Mouse (Mus musculus) ES-E14 (cell line): Measurements from ENCODE around the gene Spn.

ENCODE experiments used
- CHD2 ChIP-seq: IDR thresholded peaks from 2 replicates; pipeline ENCODE4 v1.6.1; 2014; ENCODE audit warnings: mild to moderate bottlenecking, low read depth, low read length, inconsistent platforms
- HCFC1 ChIP-seq: IDR thresholded peaks from 2 replicates; pipeline ENCODE4 v1.6.1; 2012; ENCODE audit warnings: low read length, inconsistent platforms, borderline replicate concordance; ENCODE audit not compliant: insufficient read depth
- MAFK ChIP-seq: IDR thresholded peaks from 2 replicates; pipeline ENCODE4 v1.6.1; 2014; ENCODE audit warnings: mild to moderate bottlenecking, low read depth, low read length, inconsistent platforms; ENCODE audit not compliant: insufficient read depth
- ZNF384 ChIP-seq: IDR thresholded peaks from 2 replicates; pipeline ENCODE4 v1.6.1; 2012; ENCODE audit warnings: low read depth, low read length, inconsistent platforms

DNA sequence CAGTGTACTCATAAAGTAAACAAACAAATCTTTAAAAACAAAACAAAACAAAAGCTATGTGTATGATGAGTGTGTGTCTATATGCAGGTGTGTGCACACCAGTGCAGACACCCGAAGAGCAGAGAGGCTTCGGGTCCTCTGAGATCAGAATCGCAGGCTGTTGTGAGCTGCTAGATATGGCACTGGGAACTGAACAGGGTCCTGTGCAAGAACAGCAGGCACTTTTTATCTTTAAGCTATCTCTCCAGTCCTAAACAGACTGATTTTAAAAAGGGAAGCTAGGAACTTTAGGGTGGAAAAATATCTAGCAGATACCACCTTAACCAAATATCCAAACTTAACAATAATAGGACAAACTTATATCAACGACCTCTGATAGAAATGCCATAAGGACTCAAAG is 5.0 kb upstream of the Spn start:
- TF ChIP-seq CHD2 (no peak), MAFK (no peak), ZNF384 (no peak), HCFC1 (no peak)
